Mouse (Mus musculus) left cerebral cortex, postnatal 4 days (tissue): ENCODE measurements at regions not wholly inside any gene's neighbourhood (a gene's known extent, or its start where the extent isn't known, plus 50 kb on each side); places are given as distances from the start of the nearest gene placed in this dataset.
A peak's percentile ranks its signal among the peaks of the same experiment; 100 is the strongest.

Source experiments
- DNase-seq: peaks from one replicate; pipeline ENCODE4 v3.0.0-alpha.2; 2022
- intact Hi-C: fragments of 180-260 bp; cut with DNase I; formaldehyde crosslinking; loops from one replicate; pipeline ENCODE4 v1.15.1; 2025

DNA sequence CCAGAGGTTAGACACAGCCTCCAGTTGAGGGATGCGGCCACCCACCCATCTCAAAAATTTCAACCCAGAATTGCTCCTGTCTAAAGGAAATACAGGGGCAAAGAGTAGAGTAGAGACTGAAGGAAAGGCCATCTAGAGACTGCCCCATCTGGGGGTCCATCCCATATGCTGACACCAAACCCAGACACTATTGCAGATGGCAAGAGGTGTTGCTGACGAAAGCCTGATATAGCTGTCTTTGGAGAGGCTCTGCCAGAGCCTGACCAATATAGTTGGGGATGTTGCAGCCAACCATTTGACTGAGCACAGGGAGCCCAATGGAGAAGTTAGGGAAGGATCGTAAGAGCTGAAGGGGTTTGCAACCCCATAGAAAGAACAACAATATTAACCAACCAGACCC, 141.6 kb upstream of the Reg3b start:
- DNase-seq, result no peak
- intact Hi-C loops, result no loop called here

DNA sequence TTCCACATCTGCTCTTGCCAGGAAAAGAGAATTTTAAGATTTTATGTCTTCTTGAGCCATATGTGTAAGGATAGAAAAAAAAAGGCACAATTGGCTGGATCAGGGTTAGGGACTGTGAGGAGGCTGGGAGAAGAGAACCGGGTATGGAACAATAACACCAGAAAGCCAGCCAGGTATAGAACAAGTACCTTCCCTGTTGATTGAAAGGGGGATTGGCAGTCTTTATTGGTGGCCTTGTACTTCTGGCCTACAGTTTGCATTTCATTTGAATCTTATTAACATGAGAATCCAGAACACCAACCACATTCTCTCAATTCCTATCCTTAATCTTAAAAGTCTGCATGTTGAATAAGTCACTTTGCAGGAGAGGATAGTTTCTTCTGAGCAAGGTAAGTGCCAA, 126.1 kb upstream of the Reg3b start:
- no peak for DNase-seq
- intact Hi-C loops, result no loop called here

DNA sequence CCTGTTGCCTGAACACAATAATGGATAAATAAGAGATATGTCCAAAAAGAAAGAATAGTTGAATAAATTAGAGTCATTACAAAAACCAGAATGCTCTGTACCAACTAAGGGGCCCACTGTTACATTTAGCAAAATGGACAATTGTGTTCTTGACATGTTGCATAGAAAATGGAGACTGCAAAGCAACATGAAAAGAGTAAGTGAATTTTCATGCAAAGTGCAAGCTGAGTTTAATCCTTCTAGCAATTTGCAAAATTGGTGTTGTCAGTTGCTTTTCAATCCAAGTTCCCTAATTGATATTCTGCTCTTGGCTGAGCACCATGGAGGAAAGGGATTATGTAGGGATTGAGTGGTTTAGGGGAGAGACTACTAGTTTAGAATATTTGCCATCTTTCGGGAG, 125.4 kb upstream of the Reg3b start:
- DNase-seq, result no peak
- intact Hi-C loops, result no loop called here

DNA sequence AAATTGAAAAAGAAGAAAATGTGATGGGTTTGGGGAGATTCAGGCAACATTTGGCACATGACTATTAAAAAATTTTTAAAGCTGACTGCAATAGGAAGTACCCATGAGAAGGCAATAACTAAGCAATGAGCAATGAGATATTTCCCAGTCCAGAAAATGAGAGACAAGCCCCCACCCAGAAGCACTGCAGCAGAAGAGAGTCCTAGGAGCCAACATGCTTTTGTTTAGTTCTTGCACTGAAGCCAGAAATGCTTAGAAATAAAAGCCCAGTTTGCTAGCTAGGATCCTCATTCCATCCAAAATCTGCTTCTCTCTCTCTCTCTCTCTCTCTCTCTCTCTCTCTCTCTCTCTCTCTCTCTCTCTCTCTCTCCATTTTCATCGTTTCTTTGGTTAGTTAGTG, 120.4 kb upstream of the Reg3b start:
- no peak for DNase-seq
- intact Hi-C loops, result no loop called here

DNA sequence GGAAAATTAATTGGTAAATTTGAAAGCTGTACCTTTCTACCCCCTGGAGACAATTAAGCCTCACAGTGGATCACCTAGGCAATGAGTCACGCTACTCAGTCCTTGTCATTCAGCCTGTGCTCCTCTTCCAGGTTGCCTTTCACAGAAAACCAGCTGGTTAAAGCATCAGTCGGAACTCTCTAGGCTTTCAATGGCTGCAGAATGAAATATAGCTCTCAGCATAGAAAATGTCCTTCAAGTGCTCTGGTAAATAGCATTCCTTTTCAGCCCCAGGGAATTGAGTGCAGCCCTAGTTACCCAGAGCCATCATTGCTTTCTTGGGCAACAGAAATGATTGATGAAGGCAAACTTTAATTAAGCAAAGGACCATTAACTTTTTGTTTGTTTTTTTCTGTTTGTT, 119.9 kb upstream of the Reg3b start:
- DNase-seq, result no peak
- intact Hi-C loops, result no loop called here

GRCm38 (mm10) chr6:78271879-78272546, 98.4 kb upstream of the Reg3b start:
- intact Hi-C loops, result no loop called here
- no peak for DNase-seq

GRCm38 (mm10) chr6:78277993-78278715, 92.3 kb upstream of the Reg3b start:
- DNase-seq, result peak; percentile 3
- intact Hi-C loops, result no loop called here

DNA sequence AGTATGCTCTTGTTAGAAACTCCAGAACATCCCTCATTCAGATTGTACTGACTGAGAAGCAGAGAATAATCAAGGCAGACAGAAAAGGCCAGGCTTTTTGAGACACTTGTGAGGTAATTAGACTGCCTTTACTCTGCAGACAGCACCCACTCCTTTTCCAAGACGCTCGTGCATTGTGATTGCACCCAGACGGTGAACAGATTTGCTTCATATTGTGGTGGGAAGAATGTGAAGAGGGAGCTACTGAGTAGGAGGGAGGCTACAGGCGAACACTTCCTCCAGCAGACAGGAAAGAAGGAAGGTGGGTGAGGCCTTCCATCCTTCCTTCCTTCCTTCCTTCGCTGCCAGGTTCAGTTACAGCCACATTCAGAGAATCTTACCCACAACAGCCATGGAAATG, 89.9 kb upstream of the Reg3b start:
- no peak for DNase-seq
- intact Hi-C loops, result no loop called here

DNA sequence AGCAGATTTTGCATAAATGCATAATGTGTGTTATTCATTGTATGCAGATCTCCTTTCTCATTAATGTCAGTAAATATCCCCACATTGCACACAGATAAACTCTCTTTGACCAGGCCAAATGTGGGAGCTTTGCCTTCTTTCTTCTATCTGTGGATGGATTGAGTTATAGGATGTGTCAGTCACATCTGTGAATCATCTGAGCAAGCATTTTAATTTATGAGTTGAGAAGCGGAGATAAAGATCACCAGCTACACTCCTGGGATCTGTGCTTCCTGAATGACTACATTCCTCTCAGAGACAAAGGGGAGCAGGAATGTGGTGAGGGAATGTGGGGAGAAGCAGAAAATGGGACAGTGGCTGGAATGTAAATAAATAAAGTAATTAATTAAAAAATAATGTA, 75.8 kb upstream of the Reg3b start:
- intact Hi-C loops, result no loop called here

GRCm38 (mm10) chr6:78303187-78303740, 67.2 kb upstream of the Reg3b start:
- peak; percentile 73 for DNase-seq
- intact Hi-C loops, result no loop called here

More for the DNA sequence above, 75.8 kb upstream of the Reg3b start:
- no peak for DNase-seq
